Mouse (Mus musculus): ENCODE data around the gene Tmtc1. TPM values are rescaled to one million over a fixed set of nuclear protein-coding genes. Genes with fewer than 3 reads are reported as not detected.

Tmtc1 gene
- total RNA-seq, 1 experiment, result 5.8 TPM

- H3K4me3 ChIP-seq (ENCODE audit: insufficient read depth in 1 of 2, low read depth in 1 of 2, low read length in 2 of 2, poor library complexity in 1 of 2, severe bottlenecking in 1 of 2), result no peak overlapping the region
- no peaks in the 10 kb centered on the region for H3K36me3 ChIP-seq (ENCODE audit: control insufficient read depth, insufficient read depth, low read length, poor library complexity, severe bottlenecking)
- H3K27ac ChIP-seq (ENCODE audit: insufficient read depth, low read depth, low read length, poor library complexity, severe bottlenecking), result no peak overlapping the region
- H3K9me3 ChIP-seq (ENCODE audit: control insufficient read depth, insufficient read depth, low read depth, low read length), result no peaks in the 10 kb centered on the region
- H3K4me1 ChIP-seq (ENCODE audit: control insufficient read depth in 2 of 2, insufficient read depth in 2 of 2, low read length in 2 of 2, poor library complexity in 1 of 2), result no peaks in the 10 kb centered on the region
- DNase-seq (ENCODE audit: low read depth, low spot score), result no peak
- TF ChIP-seq MAFK (IDR thresholded peaks at IDR 0.05; ENCODE audit: insufficient read depth, low read depth, low read length) (no peak), ZC3H11A (IDR thresholded peaks at IDR 0.05; ENCODE audit: borderline replicate concordance, low read depth, low read length) (no peak), CHD2 (IDR thresholded peaks at IDR 0.05; ENCODE audit: low read depth, low read length) (no peak), HCFC1 (IDR thresholded peaks at IDR 0.05; ENCODE audit: borderline replicate concordance, insufficient read depth, low read length) (no peak), ZNF384 (IDR thresholded peaks at IDR 0.05; ENCODE audit: low read depth, low read length) (no peak)
- no peak overlapping the region for H3K9ac ChIP-seq (ENCODE audit: insufficient read depth, low read depth, low read length, poor library complexity, severe bottlenecking)
- in situ Hi-C loops (cut with MboI; ENCODE audit: low sequenced_read_pairs in 2 of 2, unreplicated experiment in 2 of 2), result no loop called here
Observed at GRCm38 (mm10) chr6:148234105-148234828, 209.9 kb downstream of the Tmtc1 start.

DNA sequence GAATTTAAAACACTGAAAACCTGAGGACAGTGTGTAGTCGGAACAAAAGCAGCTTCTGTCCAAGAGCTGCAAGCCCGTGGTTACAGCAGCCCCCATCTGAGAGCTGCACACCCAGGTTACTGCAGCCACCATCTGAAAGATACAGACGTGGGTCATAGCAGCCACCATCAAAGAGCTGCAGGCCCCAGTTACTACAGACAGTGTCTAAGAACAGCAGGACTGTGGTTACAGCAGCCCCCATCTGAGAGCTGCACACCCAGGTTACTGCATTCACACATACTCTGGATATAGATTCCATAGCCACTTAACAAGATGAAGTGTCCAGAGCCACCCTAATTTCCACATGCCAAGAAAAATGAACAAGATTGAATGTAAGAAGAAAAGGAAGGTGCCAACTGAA is 216.6 kb downstream of the Tmtc1 start:
- no peaks in the 10 kb centered on the region for H3K36me3 ChIP-seq (ENCODE audit: control insufficient read depth, insufficient read depth, low read length, poor library complexity, severe bottlenecking)
- no peak overlapping the region for H3K27ac ChIP-seq (ENCODE audit: insufficient read depth, low read depth, low read length, poor library complexity, severe bottlenecking)
- no peak for DNase-seq (ENCODE audit: low read depth, low spot score)
- no peaks in the 10 kb centered on the region for H3K4me1 ChIP-seq (ENCODE audit: control insufficient read depth in 2 of 2, insufficient read depth in 2 of 2, low read length in 2 of 2, poor library complexity in 1 of 2)
- no peaks in the 10 kb centered on the region for H3K9me3 ChIP-seq (ENCODE audit: control insufficient read depth, insufficient read depth, low read depth, low read length)
- H3K9ac ChIP-seq (ENCODE audit: insufficient read depth, low read depth, low read length, poor library complexity, severe bottlenecking), result no peak overlapping the region
- in situ Hi-C loops (cut with MboI; ENCODE audit: low sequenced_read_pairs in 2 of 2, unreplicated experiment in 2 of 2), result no loop called here
- H3K4me3 ChIP-seq (ENCODE audit: insufficient read depth in 1 of 2, low read depth in 1 of 2, low read length in 2 of 2, poor library complexity in 1 of 2, severe bottlenecking in 1 of 2), result no peak overlapping the region
- TF ChIP-seq CHD2 (IDR thresholded peaks at IDR 0.05; ENCODE audit: low read depth, low read length) (no peak), HCFC1 (IDR thresholded peaks at IDR 0.05; ENCODE audit: borderline replicate concordance, insufficient read depth, low read length) (no peak)

DNA sequence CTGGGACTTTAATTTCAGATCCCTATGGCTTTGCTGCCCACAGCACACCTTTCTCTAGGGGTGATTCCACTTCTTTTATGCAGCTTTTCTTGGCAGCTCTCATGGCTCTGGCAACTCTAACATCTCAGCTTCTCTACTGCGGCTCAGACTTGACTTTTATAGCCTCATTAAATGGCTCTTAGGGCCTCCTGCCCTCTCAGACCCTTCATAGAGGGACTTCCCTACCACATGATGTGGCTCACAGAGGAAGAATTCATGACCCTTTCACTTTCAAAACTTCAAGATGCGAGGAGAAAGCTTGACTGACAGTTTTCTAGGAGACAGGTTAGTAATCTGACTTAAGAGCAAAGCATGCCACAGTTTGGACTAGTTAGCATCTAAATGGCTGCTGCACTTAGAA is 221.5 kb downstream of the Tmtc1 start:
- H3K36me3 ChIP-seq (ENCODE audit: control insufficient read depth, insufficient read depth, low read length, poor library complexity, severe bottlenecking), result no peaks in the 10 kb centered on the region
- H3K9me3 ChIP-seq (ENCODE audit: control insufficient read depth, insufficient read depth, low read depth, low read length), result no peaks in the 10 kb centered on the region
- no peaks in the 10 kb centered on the region for H3K4me1 ChIP-seq (ENCODE audit: control insufficient read depth in 2 of 2, insufficient read depth in 2 of 2, low read length in 2 of 2, poor library complexity in 1 of 2)
- no peak for TF ChIP-seq ZC3H11A (IDR thresholded peaks at IDR 0.05; ENCODE audit: borderline replicate concordance, low read depth, low read length)
- no peak for TF ChIP-seq ZNF384 (IDR thresholded peaks at IDR 0.05; ENCODE audit: low read depth, low read length)
- TF ChIP-seq CHD2 (IDR thresholded peaks at IDR 0.05; ENCODE audit: low read depth, low read length), result no peak
- TF ChIP-seq MAFK (IDR thresholded peaks at IDR 0.05; ENCODE audit: insufficient read depth, low read depth, low read length), result no peak
- TF ChIP-seq HCFC1 (IDR thresholded peaks at IDR 0.05; ENCODE audit: borderline replicate concordance, insufficient read depth, low read length), result no peak
- H3K4me3 ChIP-seq (ENCODE audit: insufficient read depth in 1 of 2, low read depth in 1 of 2, low read length in 2 of 2, poor library complexity in 1 of 2, severe bottlenecking in 1 of 2), result no peak overlapping the region
- no peak for DNase-seq (ENCODE audit: low read depth, low spot score)
- H3K27ac ChIP-seq (ENCODE audit: insufficient read depth, low read depth, low read length, poor library complexity, severe bottlenecking), result no peak overlapping the region
- H3K9ac ChIP-seq (ENCODE audit: insufficient read depth, low read depth, low read length, poor library complexity, severe bottlenecking), result no peak overlapping the region
- in situ Hi-C loops (cut with MboI; ENCODE audit: low sequenced_read_pairs in 2 of 2, unreplicated experiment in 2 of 2), result no loop called here

DNA sequence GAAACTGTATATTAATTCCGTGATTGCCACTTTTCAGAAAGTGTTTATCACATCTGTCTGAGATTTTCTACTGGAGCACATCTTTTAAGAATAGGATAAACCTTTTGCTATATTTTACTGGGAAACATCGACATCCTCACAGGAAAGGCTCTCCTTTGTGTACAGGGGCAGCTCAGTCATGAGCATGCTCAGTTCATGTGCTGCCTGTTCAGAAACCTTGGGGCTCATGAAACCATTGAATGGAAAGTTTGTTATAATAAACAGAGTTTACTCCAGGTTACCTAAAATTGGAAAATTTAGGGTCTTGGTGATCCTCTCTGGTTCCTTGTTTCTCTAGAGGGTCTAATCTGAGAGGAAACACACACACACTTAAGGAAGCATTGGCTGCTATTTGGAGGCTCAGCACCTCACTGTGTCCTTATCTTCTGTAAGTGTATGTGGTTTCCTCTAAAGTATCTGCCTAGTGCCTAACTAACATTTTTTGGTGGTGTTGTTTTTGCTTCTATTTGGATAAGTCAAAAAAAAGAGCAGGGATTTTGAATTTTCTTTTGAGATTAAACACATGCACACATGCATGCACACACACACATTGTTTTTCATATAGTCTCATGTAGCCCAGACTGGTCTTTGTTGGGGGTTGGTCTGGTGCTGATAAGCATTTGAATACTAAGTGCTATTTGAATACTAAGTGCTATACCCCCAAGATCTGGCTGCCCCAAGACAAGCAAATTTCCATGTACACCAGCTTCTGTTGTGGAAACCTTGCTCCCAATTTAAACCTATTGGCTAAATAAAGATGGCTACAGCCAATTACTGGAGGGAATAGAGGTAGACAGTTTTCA is 225.7 kb downstream of the Tmtc1 start:
- H3K4me1 ChIP-seq (ENCODE audit: control insufficient read depth in 2 of 2, insufficient read depth in 2 of 2, low read length in 2 of 2, poor library complexity in 1 of 2), result no peaks in the 10 kb centered on the region; a peak in 1 of 4 replicates
- H3K9ac ChIP-seq (ENCODE audit: insufficient read depth, low read depth, low read length, poor library complexity, severe bottlenecking), result no peak overlapping the region
- no peaks in the 10 kb centered on the region for H3K9me3 ChIP-seq (ENCODE audit: control insufficient read depth, insufficient read depth, low read depth, low read length)
- TF ChIP-seq HCFC1 (IDR thresholded peaks at IDR 0.05; ENCODE audit: borderline replicate concordance, insufficient read depth, low read length) (no peak), ZC3H11A (IDR thresholded peaks at IDR 0.05; ENCODE audit: borderline replicate concordance, low read depth, low read length) (no peak), MAFK (IDR thresholded peaks at IDR 0.05; ENCODE audit: insufficient read depth, low read depth, low read length) (no peak), ZNF384 (IDR thresholded peaks at IDR 0.05; ENCODE audit: low read depth, low read length) (no peak), CHD2 (IDR thresholded peaks at IDR 0.05; ENCODE audit: low read depth, low read length) (no peak)
- H3K4me3 ChIP-seq (ENCODE audit: insufficient read depth in 1 of 2, low read depth in 1 of 2, low read length in 2 of 2, poor library complexity in 1 of 2, severe bottlenecking in 1 of 2), result no peak overlapping the region
- peaks cover 2% of the 10 kb centered on the region; the same call in 1 of the 2 replicates for H3K36me3 ChIP-seq (ENCODE audit: control insufficient read depth, insufficient read depth, low read length, poor library complexity, severe bottlenecking)
- in situ Hi-C loops (cut with MboI; ENCODE audit: low sequenced_read_pairs in 2 of 2, unreplicated experiment in 2 of 2), result no loop called here
- no peak for DNase-seq (ENCODE audit: low read depth, low spot score)
- no peak overlapping the region for H3K27ac ChIP-seq (ENCODE audit: insufficient read depth, low read depth, low read length, poor library complexity, severe bottlenecking)

Measured in ES-E14 (cell line).